Mouse (Mus musculus): ENCODE data around the gene Gm3250. TPM values are rescaled to one million over a fixed set of nuclear protein-coding genes. Genes with fewer than 3 reads are reported as not detected.
"Not testable (repeated sequence)": the region's sequence is repeated elsewhere in the genome, so short reads cannot be mapped to it uniquely, and the experiment has no call there.

Gm3250 gene
- polyA plus RNA-seq, 1 experiment from 2014 or later, result not detected

DNA sequence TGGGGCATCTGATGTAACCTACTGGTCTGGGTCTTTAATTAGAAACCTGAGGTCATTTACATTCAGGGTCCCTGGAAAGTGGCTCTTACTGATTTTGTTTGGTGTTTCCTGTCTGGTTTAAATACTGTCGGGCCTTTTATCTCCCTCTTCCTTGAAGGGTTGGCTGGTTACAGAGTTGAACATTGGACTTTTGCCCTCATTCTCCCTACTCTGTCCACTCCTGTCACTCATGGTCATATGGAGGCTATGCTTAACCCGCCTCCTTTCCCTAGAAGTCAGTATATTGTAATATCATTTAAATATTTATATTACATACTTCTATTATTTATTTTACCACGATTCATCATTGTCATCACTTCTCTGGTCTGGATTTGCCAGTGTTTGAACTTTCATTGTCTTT, 21.8 kb upstream of the Gm3250 start:
- WGBS, result 69% methylated on average over 3 of the region's 3 CpGs
- Histone ChIP-seq H3K4me1 (replicated peaks; ENCODE audit: insufficient read depth, low read length) (no peaks in the 10 kb centered on the region), H3K9ac (ENCODE audit: low read depth, low read length) (no peak overlapping the region), H3K27ac (no peak overlapping the region), H3K36me3 (ENCODE audit: insufficient read depth, low read length) (no peaks in the 10 kb centered on the region), H3K4me2 (ENCODE audit: low read length) (no peak overlapping the region), H3K4me3 (replicated peaks; ENCODE audit: low read depth, low read length) (no peak overlapping the region), H3K9me3 (replicated peaks; ENCODE audit: low read length) (no peaks in the 10 kb centered on the region), H3K27me3 (ENCODE audit: insufficient read depth, low read length) (no peaks in the 10 kb centered on the region)
- no peak for TF ChIP-seq CTCF (IDR thresholded peaks at IDR 0.05; ENCODE audit: low read depth)
- DNase-seq (ENCODE audit: low spot score), result no peak
- ATAC-seq (replicated peaks; ENCODE audit: low FRiP score, low read depth), result no peak

DNA sequence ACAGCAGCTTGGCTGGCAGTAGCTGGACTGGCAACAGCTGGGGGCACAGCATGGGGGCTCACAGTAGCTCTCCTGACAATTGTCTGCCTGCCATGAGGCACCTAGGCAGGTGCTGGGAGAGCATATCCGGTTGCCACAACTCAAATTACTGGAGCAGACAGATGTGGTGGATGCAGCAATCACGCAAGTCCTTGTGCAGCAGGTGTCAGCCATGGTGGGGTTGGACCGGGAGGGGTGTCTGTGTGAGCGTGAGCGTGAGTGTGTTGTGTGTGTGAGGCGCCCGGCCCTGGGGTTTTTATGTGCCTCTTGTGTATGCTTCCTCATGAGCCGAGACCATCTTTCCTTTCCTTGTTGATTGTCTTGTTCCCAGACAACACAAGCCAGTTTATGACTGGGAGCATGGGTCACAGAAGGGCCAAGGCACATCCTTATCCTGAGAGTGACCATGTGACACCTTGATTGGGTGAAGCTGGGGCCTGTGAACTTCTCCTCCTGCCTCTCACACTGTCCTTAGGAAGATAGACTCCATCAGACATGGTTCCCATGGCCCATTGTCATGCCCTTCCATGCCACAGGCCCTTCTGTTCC, 16.7 kb upstream of the Gm3250 start, which contains the start of gene Gm19668:
TSS of gene Gm19668 (minus strand) at position 213 of the 588 bp plus-strand sequence.
- Histone ChIP-seq H3K4me3 (replicated peaks; ENCODE audit: low read depth, low read length) (no peak within 1 kb of the TSS), H3K9me3 (replicated peaks; ENCODE audit: low read length) (no peaks in the 10 kb centered on the region), H3K36me3 (ENCODE audit: insufficient read depth, low read length) (no peaks in the 10 kb centered on the region), H3K27me3 (ENCODE audit: insufficient read depth, low read length) (no peaks in the 10 kb centered on the region), H3K4me2 (ENCODE audit: low read length) (no peak within 1 kb of the TSS), H3K27ac (no peak within 1 kb of the TSS), H3K9ac (ENCODE audit: low read depth, low read length) (no peak within 1 kb of the TSS), H3K4me1 (replicated peaks; ENCODE audit: insufficient read depth, low read length) (no peaks in the 10 kb centered on the region)
- no peak for TF ChIP-seq CTCF (IDR thresholded peaks at IDR 0.05; ENCODE audit: low read depth)
- ATAC-seq (replicated peaks; ENCODE audit: low FRiP score, low read depth) (no peak), DNase-seq (ENCODE audit: low spot score) (no peak)
- WGBS, result 45% methylated on average over 8 of the region's 8 CpGs

DNA sequence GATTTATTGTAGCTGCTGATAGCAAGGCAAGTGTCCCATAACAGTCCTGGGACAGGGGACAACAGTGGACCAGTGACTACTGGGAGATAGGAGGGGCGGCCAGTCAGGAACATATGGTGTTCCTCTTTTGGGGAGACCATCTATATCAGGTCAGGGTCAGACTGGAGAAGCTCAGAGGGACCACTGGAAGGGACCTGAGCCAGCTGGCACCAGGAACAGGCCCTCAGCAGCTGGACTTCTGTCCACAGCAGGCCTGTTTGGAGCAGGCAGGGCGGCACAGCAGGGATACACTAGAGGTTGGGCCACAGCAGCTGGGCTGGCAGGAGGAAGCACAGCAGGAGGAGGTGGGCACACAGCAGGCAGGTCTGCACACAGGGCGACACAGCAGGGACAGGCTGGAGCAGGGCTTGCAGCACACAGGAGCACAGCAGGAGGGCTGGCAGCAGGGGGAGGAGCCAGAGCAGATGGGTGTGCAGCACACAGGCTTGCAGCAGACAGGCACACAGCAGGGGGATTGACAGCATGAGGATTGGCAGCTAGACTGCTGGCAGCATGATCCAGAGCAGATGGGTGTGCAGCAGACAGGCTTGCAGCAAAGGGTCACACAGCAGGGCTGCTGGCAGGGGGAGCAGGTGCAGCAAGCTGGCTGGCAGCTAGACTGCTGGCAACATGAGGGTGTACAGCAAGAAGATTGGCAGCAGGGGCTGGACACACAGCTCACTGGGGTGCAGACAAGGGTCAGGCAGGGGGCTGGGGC, 16.0 kb upstream of the Gm3250 start:
- not testable (repeated sequence) for H3K9ac ChIP-seq (ENCODE audit: low read depth, low read length); ATAC-seq (replicated peaks; ENCODE audit: low FRiP score, low read depth); H3K36me3 ChIP-seq (ENCODE audit: insufficient read depth, low read length); H3K27me3 ChIP-seq (ENCODE audit: insufficient read depth, low read length); H3K4me3 ChIP-seq (replicated peaks; ENCODE audit: low read depth, low read length); H3K4me2 ChIP-seq (ENCODE audit: low read length); H3K4me1 ChIP-seq (replicated peaks; ENCODE audit: insufficient read depth, low read length); H3K27ac ChIP-seq; DNase-seq (ENCODE audit: low spot score); H3K9me3 ChIP-seq (replicated peaks; ENCODE audit: low read length)
- 67% methylated on average over 2 of the region's 3 CpGs for WGBS

- Histone ChIP-seq H3K4me1 (replicated peaks; ENCODE audit: insufficient read depth, low read length) (no peaks in the 10 kb centered on the region), H3K27me3 (ENCODE audit: insufficient read depth, low read length) (no peaks in the 10 kb centered on the region), H3K36me3 (ENCODE audit: insufficient read depth, low read length) (no peaks in the 10 kb centered on the region), H3K27ac (no peak overlapping the region), H3K4me2 (ENCODE audit: low read length) (no peak overlapping the region), H3K4me3 (replicated peaks; ENCODE audit: low read depth, low read length) (no peak overlapping the region), H3K9me3 (replicated peaks; ENCODE audit: low read length) (no peaks in the 10 kb centered on the region), H3K9ac (ENCODE audit: low read depth, low read length) (no peak overlapping the region)
- ATAC-seq (replicated peaks; ENCODE audit: low FRiP score, low read depth) (no peak), DNase-seq (ENCODE audit: low spot score) (no peak)
- TF ChIP-seq CTCF (IDR thresholded peaks at IDR 0.05; ENCODE audit: low read depth), result no peak
- 32% methylated on average over 3 of the region's 3 CpGs for WGBS
Observed at GRCm38 (mm10) chr10:77797677-77798076, 15.3 kb upstream of the Gm3250 start.

DNA sequence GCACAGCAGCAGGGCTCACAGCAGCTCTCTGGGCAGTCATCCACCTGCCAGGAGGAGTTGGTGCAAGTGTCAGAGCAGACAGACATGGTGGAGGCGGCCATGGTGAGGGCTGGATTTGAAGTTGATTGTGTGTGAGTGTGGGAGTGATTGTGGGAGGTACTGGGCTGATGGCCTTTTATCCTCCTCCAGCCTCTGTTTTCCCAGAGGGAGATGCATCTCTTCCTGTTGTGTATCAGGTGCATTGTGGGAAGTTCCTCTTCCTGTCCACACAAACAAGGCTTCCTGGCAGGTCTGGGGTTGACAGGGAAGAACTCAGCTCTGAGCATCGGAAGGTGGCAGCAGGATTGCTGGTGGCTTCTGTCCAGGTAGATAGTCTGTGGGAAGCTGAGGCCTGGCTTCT, 12.6 kb upstream of the Gm3250 start, which contains the start of gene Gm9639:
TSS of gene Gm9639 (minus strand) at position 101 of the 400 bp plus-strand sequence.
- ATAC-seq (replicated peaks; ENCODE audit: low FRiP score, low read depth) (no peak), DNase-seq (ENCODE audit: low spot score) (no peak)
- no peaks in the 10 kb centered on the region for H3K9me3 ChIP-seq (replicated peaks; ENCODE audit: low read length)
- no peak within 1 kb of the TSS for H3K4me2 ChIP-seq (ENCODE audit: low read length)
- no peak for TF ChIP-seq CTCF (IDR thresholded peaks at IDR 0.05; ENCODE audit: low read depth)
- no peaks in the 10 kb centered on the region for H3K36me3 ChIP-seq (ENCODE audit: insufficient read depth, low read length)
- no peak within 1 kb of the TSS for H3K4me3 ChIP-seq (replicated peaks; ENCODE audit: low read depth, low read length)
- no peak within 1 kb of the TSS for H3K27ac ChIP-seq
- H3K27me3 ChIP-seq (ENCODE audit: insufficient read depth, low read length), result no peaks in the 10 kb centered on the region
- 40% methylated on average over 2 of the region's 2 CpGs for WGBS
- no peak within 1 kb of the TSS for H3K9ac ChIP-seq (ENCODE audit: low read depth, low read length)
- H3K4me1 ChIP-seq (replicated peaks; ENCODE audit: insufficient read depth, low read length), result no peaks in the 10 kb centered on the region

DNA sequence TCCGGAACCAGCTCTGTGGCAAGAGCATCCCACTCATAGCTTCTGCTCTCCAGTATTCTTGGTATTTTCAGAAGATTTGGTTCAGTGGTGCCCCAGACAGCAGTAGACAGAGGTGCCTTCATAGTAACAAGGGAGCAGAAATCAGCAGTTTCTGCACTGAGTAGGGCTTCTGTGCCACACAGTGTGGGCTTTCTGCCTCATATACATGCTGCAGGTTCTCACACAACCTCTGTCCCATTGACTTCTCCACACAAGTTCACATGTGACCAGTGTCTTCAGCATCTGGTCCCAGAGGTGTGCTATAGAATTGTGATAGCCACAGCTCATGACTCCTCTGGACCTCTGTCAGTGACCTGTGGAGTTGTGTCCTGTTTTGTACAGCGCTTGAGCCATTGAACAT, 6.3 kb upstream of the Gm3250 start:
- H3K9ac ChIP-seq (ENCODE audit: low read depth, low read length), result no peak overlapping the region
- WGBS, result 38% methylated on average over 2 of the region's 2 CpGs
- no peaks in the 10 kb centered on the region for H3K27me3 ChIP-seq (ENCODE audit: insufficient read depth, low read length)
- no peaks in the 10 kb centered on the region for H3K9me3 ChIP-seq (replicated peaks; ENCODE audit: low read length)
- H3K36me3 ChIP-seq (ENCODE audit: insufficient read depth, low read length), result no peaks in the 10 kb centered on the region
- DNase-seq (ENCODE audit: low spot score) (no peak), ATAC-seq (replicated peaks; ENCODE audit: low FRiP score, low read depth) (no peak)
- no peak overlapping the region for H3K27ac ChIP-seq
- TF ChIP-seq CTCF (IDR thresholded peaks at IDR 0.05; ENCODE audit: low read depth), result no peak
- no peak overlapping the region for H3K4me3 ChIP-seq (replicated peaks; ENCODE audit: low read depth, low read length)
- H3K4me2 ChIP-seq (ENCODE audit: low read length), result no peak overlapping the region
- H3K4me1 ChIP-seq (replicated peaks; ENCODE audit: insufficient read depth, low read length), result no peaks in the 10 kb centered on the region

DNA sequence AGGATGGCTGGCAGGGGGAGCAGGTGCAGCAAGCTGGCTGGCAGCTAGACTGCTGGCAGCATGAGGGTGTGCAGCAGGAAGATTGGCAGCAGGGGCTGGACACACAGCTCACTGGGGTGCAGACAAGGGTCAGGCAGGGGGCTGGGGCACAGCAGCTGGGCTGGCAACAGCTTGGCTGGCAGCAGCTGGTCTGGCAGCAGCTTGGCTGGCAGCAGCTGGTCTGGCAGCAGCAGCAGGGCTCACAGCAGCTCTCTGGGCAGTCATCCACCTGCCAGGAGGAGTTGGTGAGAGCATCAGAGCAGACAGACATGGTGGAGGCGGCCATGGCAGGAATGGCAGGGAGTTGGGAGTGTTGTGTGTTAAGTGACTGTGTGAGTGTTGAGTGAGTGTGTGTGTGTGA, 5.5 kb upstream of the Gm3250 start, which contains the start of gene Gm7137:
TSS of gene Gm7137 (minus strand) at position 325 of the 400 bp plus-strand sequence.
- H3K9ac ChIP-seq (ENCODE audit: low read depth, low read length); ATAC-seq (replicated peaks; ENCODE audit: low FRiP score, low read depth); DNase-seq (ENCODE audit: low spot score); H3K4me1 ChIP-seq (replicated peaks; ENCODE audit: insufficient read depth, low read length); H3K36me3 ChIP-seq (ENCODE audit: insufficient read depth, low read length); H3K27me3 ChIP-seq (ENCODE audit: insufficient read depth, low read length); H3K9me3 ChIP-seq (replicated peaks; ENCODE audit: low read length); H3K4me3 ChIP-seq (replicated peaks; ENCODE audit: low read depth, low read length); H3K27ac ChIP-seq; H3K4me2 ChIP-seq (ENCODE audit: low read length): not testable (repeated sequence)
- WGBS, result no CpG with 5 or more reads among the region's 1 CpGs

- not testable (repeated sequence) for H3K9me3 ChIP-seq (replicated peaks; ENCODE audit: low read length); H3K27me3 ChIP-seq (ENCODE audit: insufficient read depth, low read length); H3K4me3 ChIP-seq (replicated peaks; ENCODE audit: low read depth, low read length); H3K4me2 ChIP-seq (ENCODE audit: low read length); H3K36me3 ChIP-seq (ENCODE audit: insufficient read depth, low read length); H3K9ac ChIP-seq (ENCODE audit: low read depth, low read length); H3K4me1 ChIP-seq (replicated peaks; ENCODE audit: insufficient read depth, low read length); DNase-seq (ENCODE audit: low spot score); ATAC-seq (replicated peaks; ENCODE audit: low FRiP score, low read depth); H3K27ac ChIP-seq
- WGBS, result 75% methylated on average over 1 of the region's 3 CpGs
Observed at GRCm38 (mm10) chr10:77783396-77783795, 1.1 kb upstream of the Gm3250 start.

- not testable (repeated sequence) for H3K9ac ChIP-seq (ENCODE audit: low read depth, low read length); H3K36me3 ChIP-seq (ENCODE audit: insufficient read depth, low read length); H3K9me3 ChIP-seq (replicated peaks; ENCODE audit: low read length); H3K4me2 ChIP-seq (ENCODE audit: low read length); H3K4me1 ChIP-seq (replicated peaks; ENCODE audit: insufficient read depth, low read length); H3K27ac ChIP-seq; H3K4me3 ChIP-seq (replicated peaks; ENCODE audit: low read depth, low read length); DNase-seq (ENCODE audit: low spot score); ATAC-seq (replicated peaks; ENCODE audit: low FRiP score, low read depth); H3K27me3 ChIP-seq (ENCODE audit: insufficient read depth, low read length)
- WGBS, result 75% methylated on average over 1 of the region's 1 CpGs
Observed at GRCm38 (mm10) chr10:77776844-77777243, 5.5 kb downstream of the Gm3250 start, which contains the start of gene Gm7138. Gene Gm7138 (minus strand): TSS chr10:77776944.

Measured in kidney, postnatal 0 days (tissue).